Mouse (Mus musculus) cerebellum, postnatal 4 days (tissue): ENCODE data around the gene Atp5g1.
"Not testable (repeated sequence)": the region's sequence is repeated elsewhere in the genome, so short reads cannot be mapped to it uniquely, and the experiment has no call there.

ENCODE experiments used
- DNase-seq, 2 experiments: peaks; one replicate each; pipeline ENCODE4 v3.0.0; 2022; ENCODE audit warnings: low spot score in 2 of 2, mixed read lengths in 1 of 2

The Atp5g1 gene

DNA sequence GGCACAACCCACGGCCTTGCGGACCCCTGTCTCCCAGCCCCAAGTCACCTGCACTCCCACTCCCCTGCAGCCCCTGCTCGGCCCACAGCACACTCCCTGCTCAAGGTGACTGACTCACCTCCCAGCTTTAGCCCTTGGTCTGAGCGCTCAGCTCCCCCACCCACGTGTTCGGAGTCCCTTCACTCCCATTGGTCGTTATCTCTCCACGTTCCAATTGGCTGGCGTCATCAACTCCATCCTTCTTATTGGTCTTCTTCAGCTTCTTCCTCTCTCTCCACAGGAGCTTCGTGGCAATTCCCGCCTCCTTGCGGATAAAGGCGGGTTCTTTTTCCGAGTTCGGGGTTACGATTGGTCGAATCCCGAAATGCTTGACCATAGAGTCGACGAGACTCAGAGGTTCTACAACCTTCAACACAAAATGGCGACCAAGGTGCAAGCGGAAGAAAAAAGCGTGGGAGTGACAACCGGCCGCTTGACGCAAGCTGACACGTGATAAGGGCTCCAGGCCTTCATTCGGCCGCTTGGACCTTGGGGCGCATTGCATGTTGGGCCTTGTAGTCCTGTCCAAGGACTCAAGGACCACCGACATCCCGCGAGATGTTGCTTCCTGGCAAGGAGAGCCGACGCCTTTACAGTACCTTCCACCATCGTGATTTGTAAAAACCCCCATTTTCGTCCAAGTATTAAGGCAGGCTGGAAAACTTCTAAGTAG, at the start of gene Atp5g1:
Atp5g1 (minus strand) TSS at position 162 of the 712 bp plus-strand sequence.
- DNase-seq, result peak; percentile 85 to 97

DNA sequence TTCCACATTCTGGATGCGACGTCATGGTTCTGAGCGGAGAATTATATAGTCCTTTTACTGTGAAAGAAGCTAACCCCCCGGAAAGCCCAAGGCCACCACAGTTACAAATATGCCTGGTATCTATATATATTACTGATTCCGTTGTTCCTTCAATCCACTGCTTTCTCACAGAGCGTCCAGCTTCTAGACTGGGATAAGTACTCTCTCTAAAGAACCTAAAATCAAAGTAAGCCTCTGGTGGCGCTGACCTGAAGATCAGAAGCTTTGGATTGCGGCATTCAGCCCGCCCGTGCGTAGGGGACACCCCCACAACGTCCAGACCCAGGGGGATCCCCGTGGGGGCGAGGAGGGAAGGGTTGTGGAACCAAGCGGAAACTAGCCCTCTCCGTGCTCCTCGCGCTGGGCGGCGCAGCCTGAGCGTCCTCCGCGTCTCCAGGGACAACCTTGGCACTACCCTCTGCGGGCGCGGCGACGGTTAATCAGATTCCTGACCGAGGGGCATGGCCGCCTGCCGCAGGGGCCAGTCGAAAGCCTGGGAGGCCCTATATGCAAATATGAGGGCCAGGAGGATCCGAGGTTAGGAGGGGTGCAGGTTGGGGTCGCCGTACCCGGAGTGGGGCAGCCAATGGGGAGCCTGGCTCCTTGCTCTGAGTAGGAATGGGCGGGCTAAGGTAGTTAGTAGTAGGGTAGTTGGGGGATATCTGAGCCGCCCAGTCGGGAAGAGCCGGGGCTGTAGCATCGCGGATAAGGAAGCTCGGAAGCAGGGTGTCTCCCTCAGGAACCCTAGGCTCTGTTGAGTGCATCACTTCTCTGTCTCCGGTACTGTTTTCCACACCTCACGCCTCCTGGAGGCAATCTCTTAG, 48.8 kb upstream of the Atp5g1 start:
- DNase-seq, result peak in 1 of 2 experiments; percentile 20

DNA sequence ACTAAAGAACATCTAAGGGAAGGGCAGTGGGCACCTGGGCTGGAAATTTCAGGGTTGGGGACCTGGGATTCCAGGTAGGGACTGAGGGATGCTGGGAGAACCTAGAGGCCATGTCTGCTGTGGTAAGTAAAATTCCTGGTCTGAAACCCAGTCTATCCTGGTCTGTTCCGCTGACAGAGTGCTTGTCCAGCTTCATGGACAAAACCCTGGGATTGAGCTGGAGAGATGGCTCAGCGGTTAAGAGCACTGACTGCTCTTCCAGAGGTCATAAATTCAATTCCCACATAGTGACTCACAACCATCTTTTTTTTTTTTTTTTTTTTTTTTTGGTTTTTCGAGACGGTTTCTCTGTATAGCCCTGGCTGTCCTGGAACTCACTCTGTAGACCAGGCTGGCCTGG, 47.3 kb upstream of the Atp5g1 start:
- not testable (repeated sequence) for DNase-seq

DNA sequence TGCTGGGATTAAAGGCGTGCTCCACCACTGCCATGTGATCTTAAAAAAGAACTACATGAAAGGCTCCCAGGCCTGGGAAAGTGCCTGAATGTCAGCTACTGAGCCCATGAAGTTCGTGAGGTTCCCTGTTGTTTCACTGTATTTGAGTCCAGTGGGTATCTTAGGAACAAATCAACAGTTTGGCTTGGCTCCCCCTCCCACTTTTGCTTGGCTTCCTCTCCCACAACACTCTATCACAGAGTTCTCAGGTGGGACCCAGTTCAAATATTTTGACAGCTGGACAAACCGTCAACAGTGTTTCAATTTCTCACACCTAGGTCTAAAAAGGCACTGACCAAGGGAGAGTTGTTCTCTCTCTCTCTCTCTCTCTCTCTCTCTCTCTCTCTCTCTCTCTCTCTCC, 43.9 kb upstream of the Atp5g1 start:
- DNase-seq, result no peak

DNA sequence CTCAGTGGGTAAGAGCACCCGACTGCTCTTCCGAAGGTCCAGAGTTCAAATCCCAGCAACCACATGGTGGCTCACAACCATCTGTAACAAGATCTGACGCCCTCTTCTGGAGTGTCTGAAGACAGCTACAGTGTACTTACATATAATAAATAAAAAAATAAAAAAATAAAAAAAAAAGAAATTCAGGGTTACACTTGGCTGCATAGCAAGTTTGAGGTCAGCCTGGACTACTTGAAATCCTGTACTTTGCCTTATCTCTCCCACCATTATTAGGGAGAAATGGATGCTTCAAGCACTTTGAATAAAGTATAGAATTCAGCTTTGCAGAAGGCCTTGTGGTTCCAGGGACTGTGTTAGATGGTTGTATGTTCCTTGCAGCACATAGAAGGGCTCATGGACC, 41.5 kb upstream of the Atp5g1 start:
- DNase-seq, result not testable (repeated sequence)

DNA sequence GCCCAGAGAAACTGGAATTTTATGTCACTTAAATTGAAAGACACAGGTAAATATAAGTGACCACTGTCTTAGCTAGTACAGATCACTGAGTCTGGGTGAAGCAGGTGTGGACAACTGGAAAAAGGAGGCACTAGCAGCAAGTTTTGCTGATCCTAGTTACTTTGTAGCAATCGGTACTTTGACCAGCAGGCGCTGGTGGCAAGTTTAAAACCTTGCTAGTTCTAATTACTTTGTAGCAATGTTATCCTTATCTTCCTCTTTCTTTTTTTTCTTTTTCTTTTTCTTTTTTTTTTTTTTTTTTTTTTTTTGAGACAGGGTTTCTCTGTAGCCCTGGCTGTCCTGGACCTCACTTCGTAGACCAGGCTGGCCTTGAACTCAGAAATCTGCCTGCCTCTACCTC, 40.6 kb upstream of the Atp5g1 start:
- DNase-seq, result no peak

DNA sequence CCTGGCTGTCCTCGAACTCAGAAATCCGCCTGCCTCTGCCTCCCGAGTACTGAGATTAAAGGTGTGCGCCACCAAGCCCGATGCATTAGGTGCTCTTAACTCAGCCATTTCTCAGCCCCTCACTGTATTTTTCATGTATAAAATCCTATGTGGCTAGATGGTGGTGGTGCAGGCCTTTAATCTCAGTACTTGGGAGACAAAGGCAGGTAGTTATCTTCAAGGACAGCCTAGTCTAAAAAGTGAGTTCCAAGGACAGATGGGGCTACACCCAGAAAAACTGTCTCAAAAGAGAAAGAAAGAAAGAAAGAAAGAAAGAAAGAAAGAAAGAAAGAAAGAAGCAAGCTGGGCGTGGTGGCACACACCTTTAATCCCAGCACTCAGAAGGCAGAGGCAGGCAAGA, 39.9 kb upstream of the Atp5g1 start:
- DNase-seq, result no peak

DNA sequence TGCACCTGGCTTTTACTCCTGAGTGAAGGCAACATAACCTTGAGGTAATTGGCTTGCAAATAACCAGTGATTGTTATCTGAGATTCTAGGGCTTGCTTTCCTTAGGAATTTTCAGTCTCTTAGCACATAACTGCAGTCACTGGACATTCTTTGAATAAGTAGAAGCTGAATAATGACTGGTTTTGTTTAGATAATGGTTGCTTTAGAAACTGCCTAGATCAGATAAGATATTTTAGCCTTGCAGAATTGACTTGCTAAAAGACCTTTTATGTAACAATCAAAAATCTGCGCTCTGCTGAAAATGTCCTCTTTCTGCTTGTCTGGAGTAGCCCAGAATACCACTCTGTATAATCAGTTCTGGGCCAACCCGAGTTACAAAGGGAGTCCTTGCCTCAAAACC, 38.6 kb upstream of the Atp5g1 start:
- no peak for DNase-seq

DNA sequence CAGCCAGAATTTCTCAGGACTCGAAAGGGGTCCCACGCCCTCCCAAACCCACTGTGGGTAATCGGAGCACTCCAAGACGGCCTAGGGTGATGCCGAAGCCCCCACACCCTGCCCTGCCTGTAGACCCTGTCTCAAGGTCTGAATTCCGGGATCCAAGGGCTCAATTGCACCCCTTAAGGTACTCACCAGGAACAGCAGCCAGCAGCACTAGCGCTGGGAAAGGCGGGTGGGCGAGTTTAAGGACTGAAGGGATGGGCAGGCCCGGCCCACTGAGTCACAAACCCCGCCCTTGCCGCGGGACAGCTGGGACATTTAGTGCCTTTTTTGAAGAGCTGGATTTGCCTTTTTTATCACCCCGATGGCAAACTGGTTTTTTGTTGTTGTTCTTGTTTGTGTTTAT, 36.3 kb upstream of the Atp5g1 start, which contains the start of gene Calcoco2:
Calcoco2 (minus strand) TSS at position 214 of the 400 bp plus-strand sequence.
- no peak for DNase-seq

DNA sequence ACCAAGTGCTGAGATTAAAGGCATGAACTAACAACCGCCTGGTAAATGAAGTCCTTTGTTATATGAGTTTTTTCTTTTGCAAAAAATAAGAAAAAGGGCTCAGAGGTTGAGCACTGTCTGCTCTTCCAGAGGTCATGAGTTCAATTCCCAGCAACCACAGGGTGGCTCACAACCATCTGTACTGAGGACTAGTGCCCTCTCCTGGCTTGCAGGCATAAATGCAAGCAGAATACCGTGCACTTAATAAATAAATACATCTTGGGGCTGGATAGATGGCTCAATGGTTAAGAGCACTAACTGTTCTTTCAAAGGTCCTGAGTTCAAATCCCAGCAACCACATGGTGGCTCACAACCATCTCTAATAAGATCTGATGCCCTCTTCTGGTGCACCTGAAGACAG, 35.5 kb upstream of the Atp5g1 start:
- DNase-seq, result not testable (repeated sequence)

DNA sequence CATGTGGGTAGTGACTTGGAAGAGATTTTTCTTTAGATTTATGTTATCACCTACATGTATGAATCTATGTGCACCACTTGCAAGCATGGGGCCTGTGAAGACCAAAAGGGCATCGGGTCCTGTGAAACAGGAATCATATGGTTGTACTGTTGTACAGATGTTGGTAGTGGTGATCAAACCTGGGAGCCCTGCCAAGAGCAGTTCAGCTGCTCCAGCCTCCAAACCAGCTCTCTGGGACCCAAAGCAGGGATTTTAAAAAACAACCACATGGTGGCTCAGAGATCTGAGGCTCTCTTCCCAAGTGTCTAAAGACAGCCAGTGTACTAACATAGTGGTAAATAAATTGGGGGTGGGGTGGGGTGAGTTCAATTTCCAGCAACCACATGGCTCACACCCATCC, 32.9 kb upstream of the Atp5g1 start:
- DNase-seq, result no peak

DNA sequence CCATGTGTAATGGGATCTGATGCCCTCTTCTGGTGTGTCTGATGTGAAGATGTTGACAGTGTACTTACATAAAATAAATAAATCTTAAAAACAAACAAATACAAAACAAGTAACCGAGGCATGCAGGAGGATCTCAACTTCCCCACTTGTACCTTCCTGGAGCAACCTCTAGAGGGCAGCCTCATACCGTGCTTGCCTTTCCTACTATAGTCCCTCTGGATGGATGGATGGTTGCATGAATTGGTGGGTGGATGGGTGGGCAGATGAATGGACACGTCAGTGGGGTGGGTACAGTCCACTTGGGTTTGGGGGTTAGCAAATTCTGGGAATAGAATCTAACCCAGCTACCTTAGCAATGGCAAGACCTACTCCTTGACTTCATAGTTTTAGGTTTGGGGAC, 17.9 kb upstream of the Atp5g1 start:
- peak in 1 of 2 experiments; percentile 24 for DNase-seq

DNA sequence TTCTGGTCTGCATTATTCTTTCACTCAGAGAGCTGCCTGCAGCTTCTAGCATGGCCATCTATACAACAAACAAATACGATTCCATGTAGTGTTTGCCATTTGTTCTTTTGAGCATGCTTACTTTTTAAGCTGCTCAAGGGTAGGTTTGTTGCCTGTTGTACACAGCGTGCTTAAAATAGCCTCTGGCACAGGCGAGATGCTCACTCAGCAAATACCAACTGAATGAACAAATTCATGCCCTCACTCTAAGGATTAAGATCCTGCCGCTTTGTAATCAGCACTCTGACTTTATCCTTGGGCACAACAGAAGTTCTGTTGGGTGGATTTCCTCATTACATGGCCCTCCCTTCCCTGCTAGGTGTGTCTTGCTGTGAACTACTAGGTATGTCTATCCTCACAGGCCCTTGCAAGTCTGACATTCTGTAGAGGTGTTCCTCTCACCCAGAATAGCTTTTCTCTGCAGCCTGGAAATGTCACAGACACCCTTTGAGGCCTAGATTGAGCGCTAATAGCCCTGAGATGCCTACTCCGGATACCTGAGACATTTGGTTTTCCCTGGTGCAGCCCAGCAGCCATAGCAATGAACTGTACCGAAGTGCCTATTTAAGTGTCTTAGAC, 17.3 kb upstream of the Atp5g1 start:
- no peak for DNase-seq

DNA sequence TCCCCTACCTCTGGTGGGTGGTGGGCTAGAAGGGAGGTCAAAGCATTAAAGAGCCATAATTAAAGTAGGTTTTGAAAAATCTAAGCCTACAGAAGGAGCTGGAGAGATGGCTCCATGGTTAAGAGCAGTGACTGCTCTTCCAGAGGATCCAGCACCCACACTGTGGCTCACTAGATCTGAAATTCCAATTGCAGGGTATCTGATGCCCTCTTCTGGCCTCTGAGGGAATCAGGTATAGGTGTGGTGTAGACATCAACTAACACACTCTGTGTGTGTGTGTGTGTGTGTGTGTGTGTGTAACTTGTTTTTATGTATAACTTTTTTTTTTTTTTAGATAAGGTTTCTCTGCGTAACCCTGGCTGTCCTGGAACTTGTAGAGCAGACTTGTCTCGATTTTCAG, 15.6 kb upstream of the Atp5g1 start:
- no peak for DNase-seq

DNA sequence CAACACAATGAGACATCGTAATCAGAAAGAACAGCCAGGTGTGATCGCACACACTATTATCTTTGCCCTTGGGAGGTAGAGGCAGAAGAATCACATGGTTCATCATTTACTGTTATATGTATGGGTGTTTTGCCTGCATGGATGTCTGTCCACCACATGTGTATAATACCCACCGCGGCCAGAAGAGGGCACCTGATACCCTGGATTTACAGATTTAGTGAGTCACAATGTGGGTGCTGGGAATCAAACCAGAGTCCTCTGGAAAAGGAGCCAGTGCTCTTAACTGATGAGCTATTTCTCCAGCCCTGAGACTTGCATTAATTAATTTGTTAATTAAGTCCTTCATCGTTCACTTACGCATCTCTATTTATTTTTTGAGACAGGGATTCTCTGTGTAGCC, 12.5 kb upstream of the Atp5g1 start:
- no peak for DNase-seq

DNA sequence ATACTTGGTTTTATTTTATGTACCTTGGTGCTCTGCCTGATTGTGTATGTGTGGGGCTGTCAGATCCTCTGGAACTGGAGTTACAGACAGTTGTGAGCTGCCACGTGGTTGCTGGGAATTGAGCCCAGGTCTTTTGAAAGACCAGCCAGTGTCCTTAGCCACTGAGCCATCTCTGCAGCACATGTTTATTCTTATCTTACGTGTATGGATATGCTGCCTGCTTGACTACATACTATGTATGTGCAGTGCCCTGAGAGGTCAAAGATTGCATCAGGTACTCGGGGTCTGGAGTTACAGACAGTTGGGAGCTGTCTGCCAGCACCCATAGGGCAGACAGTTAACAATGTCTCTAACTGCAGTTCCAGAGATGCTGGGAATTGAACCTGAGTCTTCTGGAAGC, 7.2 kb upstream of the Atp5g1 start:
- no peak for DNase-seq

DNA sequence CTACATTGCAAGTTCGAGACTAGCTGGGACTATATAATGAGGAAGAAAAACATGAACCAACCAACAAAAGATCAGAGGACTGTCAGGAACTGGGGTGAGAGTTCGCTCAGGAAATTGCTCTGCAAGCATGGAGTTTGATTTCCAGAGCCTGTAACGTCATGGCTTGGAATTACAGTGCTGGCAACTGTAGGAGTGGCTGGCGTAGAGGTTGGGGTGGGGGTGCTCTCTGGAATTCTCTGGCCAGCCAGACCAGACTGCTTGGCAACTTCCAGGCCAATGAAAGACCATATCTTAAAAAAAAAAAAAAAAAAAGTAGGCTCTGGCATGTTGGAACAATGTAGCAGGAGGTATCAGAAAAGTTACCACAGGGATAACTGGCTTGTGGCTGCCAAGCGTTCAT, 5.3 kb upstream of the Atp5g1 start:
- no peak for DNase-seq

DNA sequence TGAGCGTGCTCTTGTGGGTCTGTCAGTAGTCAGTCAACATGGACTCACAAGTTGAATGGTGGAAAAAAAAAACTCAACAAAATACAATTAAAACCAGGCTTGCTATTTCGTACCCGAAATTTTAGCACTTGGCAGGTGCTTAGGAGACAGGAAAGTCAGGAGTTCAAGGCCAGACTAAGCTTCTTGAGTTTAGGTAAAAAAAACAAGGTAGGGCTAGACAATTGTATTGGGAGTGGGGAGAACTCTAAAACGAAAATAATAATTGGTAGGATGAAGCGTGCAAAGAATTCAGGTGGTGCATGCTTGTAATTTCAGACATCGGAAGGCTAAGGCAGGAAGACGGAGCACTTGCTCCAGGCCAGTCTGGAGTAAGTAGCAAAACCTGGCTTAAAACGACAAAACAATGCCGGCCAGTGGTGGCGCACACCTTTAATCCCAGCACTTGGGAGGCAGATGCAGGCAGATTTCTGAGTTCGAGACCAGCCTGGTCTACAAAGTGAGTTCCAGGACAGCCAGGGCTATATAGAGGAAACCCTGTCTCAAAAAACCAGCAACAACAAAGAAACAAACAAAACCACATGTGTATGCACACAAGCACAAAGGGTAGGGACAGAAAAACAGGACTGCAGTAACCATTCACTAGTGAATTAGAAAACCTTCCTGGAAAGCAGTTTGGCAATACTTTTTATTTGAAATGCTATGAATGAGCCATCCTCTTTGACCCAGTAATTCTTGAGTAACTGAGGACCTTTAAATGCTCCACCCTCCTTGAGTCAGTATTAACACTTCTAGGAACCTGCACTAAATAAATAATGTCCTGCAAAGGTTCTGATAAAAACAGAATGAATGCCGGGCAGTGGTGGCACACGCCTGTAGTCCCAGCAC, 993 bp upstream of the Atp5g1 start:
- no peak for DNase-seq

DNA sequence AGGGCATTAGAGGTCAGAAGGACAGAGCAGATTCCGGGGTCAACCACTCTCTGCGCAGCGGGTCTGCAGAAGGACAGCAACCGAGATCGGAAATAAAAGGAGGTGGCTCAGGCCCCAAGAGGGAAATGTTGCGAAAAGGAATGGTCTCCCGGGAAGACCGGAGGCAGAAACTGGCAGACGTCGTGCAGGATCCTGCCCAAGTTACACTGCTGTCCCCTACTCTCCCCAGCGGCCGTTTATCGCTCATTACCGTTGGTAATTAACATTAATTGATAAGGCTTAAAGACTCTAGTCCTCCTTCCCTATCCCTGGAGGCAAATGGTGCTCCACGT, 327 bp downstream of the Atp5g1 start:
- DNase-seq, result no peak

DNA sequence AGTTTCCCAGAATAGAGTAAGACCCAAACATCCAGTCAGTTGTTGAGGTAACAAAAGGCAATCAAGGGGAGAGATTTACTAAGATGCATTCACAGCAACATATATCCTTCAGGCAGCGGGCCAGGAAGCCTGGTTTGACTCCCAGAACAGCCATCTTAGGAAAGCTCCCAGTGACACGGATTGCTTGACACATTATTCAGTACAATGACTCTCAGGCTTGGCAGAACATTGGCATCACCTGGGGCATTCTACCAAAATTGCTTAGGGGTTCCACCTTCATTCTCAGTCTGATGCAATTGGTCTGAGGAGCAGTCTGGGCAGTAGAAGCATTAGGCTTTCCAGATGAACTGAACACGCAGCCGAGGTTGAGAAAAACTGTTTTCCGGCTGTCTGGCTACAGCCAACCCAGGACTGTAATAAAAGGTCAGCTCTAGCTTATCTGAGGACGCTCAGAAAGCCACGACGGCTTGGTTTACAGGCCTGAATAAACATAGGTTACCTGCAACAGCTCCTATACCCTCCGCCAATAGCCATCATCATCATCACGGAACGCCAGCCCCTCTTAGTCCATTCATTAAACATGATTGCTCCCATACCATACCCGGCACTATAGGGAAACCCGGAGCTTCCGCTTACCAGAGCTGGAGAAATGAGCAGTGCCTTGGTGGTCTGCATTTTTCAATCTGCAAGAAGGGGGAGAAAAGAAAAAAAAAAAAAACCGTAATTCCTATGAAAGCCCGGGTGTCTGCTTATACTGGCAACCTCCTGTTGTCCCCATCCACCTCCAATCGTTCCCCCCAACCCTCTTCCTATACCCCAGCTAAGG, 906 bp downstream of the Atp5g1 start:
- DNase-seq, result no peak
